Mouse (Mus musculus) layer of hippocampus, postnatal 25 days (tissue): ENCODE data around the gene Hes3. TPM values are rescaled to one million over a fixed set of nuclear protein-coding genes. Genes with fewer than 3 reads are reported as not detected.

Source experiments
- DNase-seq, 2 experiments: peaks; one replicate each; pipeline ENCODE4 v3.0.0; 2022; ENCODE audit warnings: mixed read lengths in 2 of 2, low spot score in 1 of 2; ENCODE audit errors: extremely low spot score in 1 of 2
- total RNA-seq, 2 experiments: library from RNA; stranded (reverse); gene quantifications; 2 replicates each; pipeline ENCODE4 v1.2.3; 2021

Gene Hes3
- total RNA-seq, 2 experiments from 2014 or later = not detected

- no peak for DNase-seq
These were observed 16.1 kb upstream of the Hes3 start for GRCm38 (mm10) chr4:152307542-152307941.

GRCm38 (mm10) chr4:152305991-152306390 lies 14.5 kb upstream of the Hes3 start:
- DNase-seq = no peak

- DNase-seq = no peak
These were observed 13.2 kb upstream of the Hes3 start for GRCm38 (mm10) chr4:152304685-152305084.

GRCm38 (mm10) chr4:152303172-152303571 lies 11.7 kb upstream of the Hes3 start:
- DNase-seq = no peak

- no peak for DNase-seq
These were observed 10.6 kb upstream of the Hes3 start for GRCm38 (mm10) chr4:152302012-152302411.

- DNase-seq = no peak
These were observed 8.9 kb upstream of the Hes3 start for GRCm38 (mm10) chr4:152300375-152300774.

GRCm38 (mm10) chr4:152298836-152299235 lies 7.4 kb upstream of the Hes3 start:
- DNase-seq = no peak

GRCm38 (mm10) chr4:152296874-152297861 lies 5.7 kb upstream of the Hes3 start, which contains the start of gene Icmt:
TSS of gene Icmt (plus strand) at chr4:152297227.
- DNase-seq = peak; percentile 97 to 98

GRCm38 (mm10) chr4:152296371-152296770 lies 4.9 kb upstream of the Hes3 start:
- no peak for DNase-seq

GRCm38 (mm10) chr4:152295916-152296315 lies 4.5 kb upstream of the Hes3 start:
- DNase-seq = no peak

GRCm38 (mm10) chr4:152294188-152294929 lies 2.9 kb upstream of the Hes3 start:
- no peak for DNase-seq

GRCm38 (mm10) chr4:152292102-152292765 lies 772 bp upstream of the Hes3 start:
- DNase-seq = no peak

GRCm38 (mm10) chr4:152290991-152291390 lies 471 bp downstream of the Hes3 start:
- no peak for DNase-seq

GRCm38 (mm10) chr4:152290385-152290784 lies 1.1 kb downstream of the Hes3 start:
- DNase-seq = no peak

GRCm38 (mm10) chr4:152288398-152288945 lies 3.0 kb downstream of the Hes3 start:
- DNase-seq = no peak

GRCm38 (mm10) chr4:152287317-152288120 lies 3.9 kb downstream of the Hes3 start:
- no peak for DNase-seq

- peak in 1 of 2 experiments; percentile 57 for DNase-seq
These were observed 4.6 kb downstream of the Hes3 start for GRCm38 (mm10) chr4:152286887-152287286.

GRCm38 (mm10) chr4:152286183-152286582 lies 5.3 kb downstream of the Hes3 start:
- DNase-seq = no peak

GRCm38 (mm10) chr4:152285505-152285904 lies 6.0 kb downstream of the Hes3 start:
- DNase-seq = no peak
